Mouse (Mus musculus) spleen, postnatal 14 days (tissue): ENCODE data around the gene Lbh.

Experiments
- DNase-seq, 2 experiments: peaks; one replicate each; pipeline ENCODE4 v3.0.0; 2021 to 2022; ENCODE audit warnings: low spot score in 2 of 2

Lbh gene

DNA sequence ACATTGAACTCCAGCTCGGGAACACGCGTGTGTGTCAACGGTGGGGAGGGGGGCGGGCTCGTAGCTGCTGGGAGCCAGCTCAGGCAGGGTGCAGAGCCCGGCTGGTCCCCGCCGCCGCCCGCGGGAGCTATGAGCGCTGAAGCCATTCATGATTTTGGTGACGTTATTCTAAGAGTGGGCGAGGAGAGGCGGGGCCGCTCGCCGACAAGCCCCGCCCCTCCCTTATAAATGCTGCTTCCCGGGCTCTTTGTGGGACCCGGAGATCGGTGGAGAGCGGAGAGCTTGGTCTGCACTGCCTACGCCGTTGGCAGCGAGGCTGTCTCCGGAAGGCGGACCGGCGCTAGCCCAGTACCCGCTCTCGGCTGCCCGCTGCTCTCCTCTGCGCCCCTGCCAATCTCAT is at the start of gene Lbh:
Lbh (plus strand) TSS at position 253 of the 400 bp plus-strand sequence.
- peak; percentile 87 to 90 for DNase-seq

GRCm38 (mm10) chr17:72878979-72879378 is 39.1 kb upstream of the Lbh start:
- DNase-seq: no peak

GRCm38 (mm10) chr17:72880156-72880555 is 37.9 kb upstream of the Lbh start:
- DNase-seq: no peak

DNA sequence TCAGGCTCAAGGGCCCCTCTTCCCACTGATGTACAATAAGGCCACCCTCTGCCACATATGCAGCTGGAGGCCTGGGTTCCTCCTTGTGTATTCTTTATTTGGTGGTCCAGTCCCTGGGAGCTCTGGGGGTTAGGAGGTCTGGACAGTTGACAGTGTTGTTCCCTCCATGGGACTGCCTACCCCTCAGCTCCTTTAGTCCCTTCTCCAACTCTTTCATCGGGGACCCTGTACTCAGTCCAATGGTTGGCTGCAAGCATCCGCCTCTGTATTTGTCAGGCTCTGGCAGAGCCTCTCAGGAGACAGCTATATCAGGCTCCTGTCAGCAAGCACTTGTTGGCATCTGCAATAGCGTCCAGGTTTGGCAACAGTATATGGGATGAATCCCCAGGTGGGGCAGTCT is 37.1 kb upstream of the Lbh start:
- no peak for DNase-seq

DNA sequence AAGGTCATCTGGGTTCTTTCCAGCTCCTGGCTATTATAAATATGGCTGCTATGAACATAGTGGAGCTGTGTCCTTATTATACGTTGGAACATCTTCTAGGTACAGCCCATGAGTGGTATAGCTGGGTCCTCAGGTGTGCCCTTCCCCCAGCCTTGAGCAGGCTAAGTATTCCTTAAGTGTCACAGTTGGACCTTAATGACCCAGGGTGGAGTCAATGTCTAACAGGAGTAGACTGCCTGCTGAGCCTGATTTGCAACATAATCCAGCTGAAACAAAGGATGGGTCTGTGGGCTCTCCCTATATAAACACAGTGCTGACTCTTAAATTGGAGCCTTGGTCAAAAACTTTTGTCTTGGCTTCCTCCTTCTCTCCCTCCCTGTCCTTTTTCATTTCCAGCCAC is 36.3 kb upstream of the Lbh start:
- DNase-seq: no peak

GRCm38 (mm10) chr17:72889556-72890397 is 28.3 kb upstream of the Lbh start:
- peak in 1 of 2 experiments; percentile 45 for DNase-seq

GRCm38 (mm10) chr17:72890398-72890898 is 27.7 kb upstream of the Lbh start:
- no peak for DNase-seq

- DNase-seq: no peak
These were observed 26.5 kb upstream of the Lbh start for GRCm38 (mm10) chr17:72891556-72891955.

GRCm38 (mm10) chr17:72895506-72895905 is 22.6 kb upstream of the Lbh start:
- DNase-seq: no peak

GRCm38 (mm10) chr17:72897076-72897475 is 21.0 kb upstream of the Lbh start:
- DNase-seq: no peak

DNA sequence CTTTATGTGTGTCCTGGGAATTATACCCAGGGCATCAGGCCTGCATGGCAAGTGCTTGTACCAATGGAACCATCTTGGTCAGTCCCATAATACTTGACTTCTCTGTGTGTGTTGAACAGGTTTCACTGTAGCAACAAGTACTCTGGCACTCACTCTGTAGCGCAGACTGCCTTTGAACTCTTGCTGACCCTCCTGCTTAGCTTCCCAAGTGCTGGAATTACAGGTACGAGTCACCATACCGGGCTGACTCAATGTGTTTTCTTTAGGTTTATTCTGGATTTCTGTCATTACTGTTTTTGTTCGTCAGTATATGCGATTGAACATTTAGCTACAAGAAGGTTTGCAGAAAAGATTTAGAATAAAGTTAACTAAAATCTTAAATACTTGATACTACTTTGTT is 20.1 kb upstream of the Lbh start:
- no peak for DNase-seq

GRCm38 (mm10) chr17:72898775-72899174 is 19.3 kb upstream of the Lbh start:
- no peak for DNase-seq

DNA sequence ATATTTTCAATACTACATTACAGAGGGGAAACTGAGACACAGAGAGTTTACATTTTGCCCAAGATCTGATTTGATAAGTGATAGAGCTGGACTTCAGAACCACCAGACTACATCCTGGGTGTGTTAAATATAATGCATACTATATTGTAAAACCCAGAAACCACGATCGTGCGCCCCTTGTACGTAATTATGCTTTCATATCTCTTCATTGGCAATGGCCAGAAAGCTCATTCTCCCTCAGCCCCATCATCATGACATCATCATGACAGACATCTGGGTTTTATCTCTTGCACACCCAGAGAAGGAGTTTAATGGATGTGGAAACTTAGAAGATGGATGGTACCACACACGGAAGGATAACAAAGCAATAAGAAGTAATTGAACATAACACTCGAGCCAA is 17.1 kb upstream of the Lbh start:
- no peak for DNase-seq

DNA sequence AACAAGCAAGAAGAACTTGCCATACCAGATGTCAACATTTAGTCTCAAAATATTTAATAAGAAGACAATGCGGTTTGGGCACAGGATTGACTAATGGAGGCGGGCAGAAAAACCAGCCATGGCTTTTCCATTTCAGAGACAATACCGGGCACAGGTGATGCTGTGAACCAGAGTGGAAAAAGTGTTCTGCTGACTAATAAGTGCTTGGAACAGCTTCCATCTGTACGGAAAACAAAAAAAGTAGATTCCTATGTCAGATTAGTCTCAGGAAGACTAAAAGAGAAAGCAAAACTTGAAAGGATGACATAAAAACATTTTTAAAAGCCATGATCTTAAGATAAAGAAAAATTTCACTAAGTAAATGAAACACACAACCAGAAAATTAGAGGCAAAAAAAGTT is 16.4 kb upstream of the Lbh start:
- DNase-seq: no peak

DNA sequence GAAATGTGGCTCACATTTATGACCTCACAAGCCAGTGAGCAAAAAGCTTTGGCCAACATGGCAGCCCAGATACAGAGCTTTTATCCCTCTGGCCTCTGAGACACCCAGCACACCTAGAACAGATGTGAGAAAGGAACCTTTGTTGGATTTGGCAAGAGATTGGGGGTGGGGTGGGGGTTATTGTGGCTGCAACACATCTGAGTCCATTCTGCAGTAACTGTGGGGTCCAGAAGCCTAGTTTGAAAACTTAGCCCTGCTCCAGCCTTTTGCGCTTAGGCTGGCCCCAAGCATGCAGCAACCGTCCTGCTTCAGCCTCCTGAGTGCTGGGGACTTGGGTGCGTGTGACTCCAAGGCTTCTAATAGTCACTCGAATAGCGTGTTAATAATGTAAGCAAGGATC is 14.8 kb upstream of the Lbh start:
- no peak for DNase-seq

GRCm38 (mm10) chr17:72903921-72904421 is 14.1 kb upstream of the Lbh start:
- DNase-seq: no peak

GRCm38 (mm10) chr17:72904873-72905272 is 13.2 kb upstream of the Lbh start:
- no peak for DNase-seq

GRCm38 (mm10) chr17:72906231-72906896 is 11.7 kb upstream of the Lbh start:
- DNase-seq: no peak

DNA sequence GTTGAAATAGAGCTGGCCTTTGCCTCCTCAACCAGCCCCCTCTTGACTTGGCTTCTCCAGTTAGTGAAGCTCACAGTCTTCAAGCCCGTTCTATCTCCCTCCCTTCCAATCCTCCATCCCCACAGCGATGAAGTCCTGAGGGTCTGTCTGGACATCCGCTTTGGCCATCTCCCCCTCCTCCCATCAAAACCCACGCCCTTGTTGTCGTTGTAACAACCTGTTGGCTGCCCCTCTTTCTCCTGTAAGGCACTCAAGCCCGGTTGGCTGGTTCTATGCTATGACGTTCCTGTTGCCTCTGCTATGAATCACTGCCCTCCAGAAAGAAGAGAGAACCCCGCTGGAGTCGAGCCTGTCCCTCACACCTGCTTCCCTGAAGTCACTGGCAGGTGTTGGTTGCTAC is 10.9 kb upstream of the Lbh start:
- no peak for DNase-seq

GRCm38 (mm10) chr17:72907777-72908176 is 10.3 kb upstream of the Lbh start:
- no peak for DNase-seq

- DNase-seq: no peak
These were observed 9.5 kb upstream of the Lbh start for GRCm38 (mm10) chr17:72908561-72908960.

DNA sequence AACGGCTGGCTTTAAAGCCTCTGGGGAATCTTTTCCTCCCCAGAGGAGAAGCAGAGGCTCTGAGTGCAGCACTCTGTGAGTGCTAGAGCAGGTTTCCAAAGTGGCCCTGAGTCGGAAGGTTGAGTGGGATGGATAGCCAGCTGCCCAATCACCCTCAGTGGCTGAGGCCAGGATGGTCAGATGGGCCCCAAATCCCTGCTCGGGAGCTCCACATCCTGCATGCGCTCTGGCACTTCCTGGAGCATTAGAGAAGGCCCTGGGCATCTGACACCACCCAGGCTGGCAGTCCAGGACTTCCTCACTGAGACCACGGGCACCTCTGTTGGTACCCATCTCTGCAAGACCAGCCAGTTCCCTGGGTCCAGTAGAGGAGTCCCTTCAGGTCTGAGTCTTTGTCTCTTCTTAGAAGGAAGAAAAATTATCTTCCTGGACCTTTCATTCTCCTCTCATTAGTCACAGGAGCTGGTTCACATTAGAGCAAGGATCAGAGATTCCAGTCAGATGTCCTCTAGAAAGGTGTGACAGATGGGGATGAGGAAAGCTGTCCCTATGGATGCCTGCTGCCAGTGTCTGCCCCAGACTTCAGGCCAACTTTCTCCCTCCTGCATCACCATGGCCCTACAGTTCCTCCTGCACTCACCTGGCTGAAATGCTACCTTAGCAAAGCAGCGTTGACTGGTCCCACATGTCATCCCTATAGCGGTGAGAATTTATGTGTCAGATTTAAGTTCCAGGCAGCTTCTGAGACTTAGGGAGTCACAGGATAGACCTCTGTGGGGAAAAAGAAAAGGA is 8.8 kb upstream of the Lbh start:
- no peak for DNase-seq
